Mouse (Mus musculus) embryonic facial prominence, embryonic 12.5 days (tissue): Measurements from ENCODE around the gene Pbrm1. TPM values are rescaled to one million over a fixed set of nuclear protein-coding genes. Genes with fewer than 3 reads are reported as not detected.
A peak's percentile ranks its signal among the peaks of the same experiment; 100 is the strongest.

ENCODE experiments used
- ATAC-seq: fragments of 200-750 bp; cut with Nextera tagmentation; 2 replicates; pipeline ENCODE4 v1.8.0; 2017; ENCODE audit not compliant: insufficient number of reproducible peaks, insufficient read depth, low FRiP score, low TSS enrichment
- H3K27ac ChIP-seq: fragments of 300-500 bp; sonication (generic); 2 replicates; pipeline ENCODE4 v1.5.1; 2016; ENCODE audit warnings: mild to moderate bottlenecking
- H3K27me3 ChIP-seq: fragments of 300-500 bp; sonication (generic); 2 replicates; pipeline ENCODE4 v1.6.1; 2016; ENCODE audit warnings: mild to moderate bottlenecking, moderate library complexity
- H3K36me3 ChIP-seq: fragments of 300-500 bp; sonication (generic); 2 replicates; pipeline ENCODE4 v1.6.1; 2016; ENCODE audit warnings: mild to moderate bottlenecking
- H3K4me1 ChIP-seq: fragments of 300-500 bp; sonication (generic); 2 replicates; pipeline ENCODE4 v1.6.1; 2016
- H3K4me2 ChIP-seq: fragments of 300-500 bp; sonication (generic); replicated peaks from 2 replicates; pipeline ENCODE4 v1.6.1; 2016; ENCODE audit warnings: mild to moderate bottlenecking, moderate library complexity
- H3K4me3 ChIP-seq: fragments of 300-500 bp; sonication (generic); 2 replicates; pipeline ENCODE4 v1.5.1; 2016; ENCODE audit warnings: mild to moderate bottlenecking
- H3K9ac ChIP-seq: fragments of 300-500 bp; sonication (generic); 2 replicates; pipeline ENCODE4 v1.6.1; 2016; ENCODE audit warnings: mild to moderate bottlenecking, moderate library complexity
- H3K9me3 ChIP-seq: fragments of 300-500 bp; sonication (generic); 2 replicates; pipeline ENCODE4 v1.6.1; 2016; ENCODE audit warnings: mild to moderate bottlenecking, moderate library complexity
- WGBS: fragments of 180-500 bp; shearing (Covaris S2); methylation state at CpG from one replicate; pipeline ENCODE4 v1.1.7; 2016; 5-methylcytosine and 5-hydroxymethylcytosine counted together
- polyA plus RNA-seq: library from polyadenylated mRNA; unstranded; fragments of >200 nt; fragmentation: Nextera tagmentation; extraction: Ambion mirVana; gene quantifications from 2 replicates; pipeline ENCODE4 v1.2.1, GENCODE M21; 2016

Pbrm1 gene
- polyA plus RNA-seq, 1 experiment from 2014 or later = 176 TPM

GRCm38 (mm10) chr14:31160196-31161150 is 141.5 kb downstream of the Pbrm1 start:
- Histone ChIP-seq H3K4me3 (no peak overlapping the region), H3K4me2 (no peak overlapping the region), H3K4me1 (no peaks in the 10 kb centered on the region), H3K9me3 (no peaks in the 10 kb centered on the region), H3K36me3 (no peaks in the 10 kb centered on the region), H3K27me3 (no peaks in the 10 kb centered on the region), H3K27ac (no peak overlapping the region), H3K9ac (no peak overlapping the region)
- 75% methylated on average over 27 of the region's 27 CpGs for WGBS
- ATAC-seq = no peak; the same call in 1 of the 2 replicates

GRCm38 (mm10) chr14:31161191-31161590 is 142.3 kb downstream of the Pbrm1 start:
- H3K27me3 ChIP-seq = no peaks in the 10 kb centered on the region
- H3K9me3 ChIP-seq = no peaks in the 10 kb centered on the region
- no peak overlapping the region for H3K4me2 ChIP-seq
- no peak overlapping the region for H3K4me3 ChIP-seq
- peaks cover 1% of the 10 kb centered on the region for H3K4me1 ChIP-seq
- no peaks in the 10 kb centered on the region for H3K36me3 ChIP-seq
- 91% methylated on average over 7 of the region's 7 CpGs for WGBS
- H3K27ac ChIP-seq = no peak overlapping the region
- H3K9ac ChIP-seq = no peak overlapping the region
- no peak for ATAC-seq

- Histone ChIP-seq H3K27me3 (no peaks in the 10 kb centered on the region), H3K4me2 (no peak overlapping the region), H3K4me3 (no peak overlapping the region), H3K9ac (no peak overlapping the region), H3K9me3 (no peaks in the 10 kb centered on the region), H3K4me1 (peaks cover 6% of the 10 kb centered on the region), H3K36me3 (no peaks in the 10 kb centered on the region), H3K27ac (no peak overlapping the region)
- 74% methylated on average over 10 of the region's 10 CpGs for WGBS
- ATAC-seq = no peak
These were observed 142.7 kb downstream of the Pbrm1 start for GRCm38 (mm10) chr14:31161638-31162037.

DNA sequence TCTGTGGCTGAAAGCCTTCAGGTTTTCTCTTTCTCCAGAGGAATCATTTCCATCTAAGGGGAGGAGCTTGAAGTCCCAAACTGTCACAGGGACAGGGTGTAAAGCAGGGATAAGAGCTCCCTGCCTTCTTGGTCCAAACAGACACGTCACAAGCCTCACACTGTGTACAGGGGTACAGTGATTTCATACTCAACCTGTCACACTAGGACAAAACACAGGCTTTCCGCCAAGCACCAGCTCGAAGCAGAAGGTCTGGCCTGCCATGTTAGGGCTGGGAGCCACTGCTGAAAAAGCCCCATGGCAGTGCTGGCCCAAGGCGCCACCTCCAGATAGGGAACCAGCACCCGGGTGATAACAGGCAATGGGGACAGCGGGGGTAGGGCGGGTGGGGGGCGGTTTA is 145.1 kb downstream of the Pbrm1 start:
- Histone ChIP-seq H3K9me3 (no peaks in the 10 kb centered on the region), H3K27ac (no peak overlapping the region), H3K4me2 (no peak overlapping the region), H3K4me1 (peaks cover 9% of the 10 kb centered on the region), H3K4me3 (no peak overlapping the region), H3K36me3 (no peaks in the 10 kb centered on the region), H3K9ac (no peak overlapping the region), H3K27me3 (no peaks in the 10 kb centered on the region)
- ATAC-seq = no peak
- WGBS = 79% methylated on average over 8 of the region's 8 CpGs

- Histone ChIP-seq H3K4me1 (peaks cover 9% of the 10 kb centered on the region), H3K4me3 (no peak overlapping the region), H3K27ac (no peak overlapping the region), H3K27me3 (no peaks in the 10 kb centered on the region), H3K9me3 (no peaks in the 10 kb centered on the region), H3K9ac (no peak overlapping the region), H3K36me3 (0 out of 2 replicates have a peak, but pooled peaks cover 1% of the 10 kb centered on the region), H3K4me2 (no peak overlapping the region)
- ATAC-seq = no peak
- 62% methylated on average over 2 of the region's 2 CpGs for WGBS
These were observed 146.1 kb downstream of the Pbrm1 start for GRCm38 (mm10) chr14:31165010-31165409.

GRCm38 (mm10) chr14:31165458-31165857 is 146.5 kb downstream of the Pbrm1 start:
- Histone ChIP-seq H3K9ac (no peak overlapping the region), H3K27me3 (no peaks in the 10 kb centered on the region), H3K9me3 (no peaks in the 10 kb centered on the region), H3K4me3 (no peak overlapping the region), H3K36me3 (peaks cover 6% of the 10 kb centered on the region), H3K4me2 (no peak overlapping the region), H3K4me1 (peaks cover 9% of the 10 kb centered on the region), H3K27ac (no peak overlapping the region)
- 62% methylated on average over 7 of the region's 7 CpGs for WGBS
- ATAC-seq = no peak

DNA sequence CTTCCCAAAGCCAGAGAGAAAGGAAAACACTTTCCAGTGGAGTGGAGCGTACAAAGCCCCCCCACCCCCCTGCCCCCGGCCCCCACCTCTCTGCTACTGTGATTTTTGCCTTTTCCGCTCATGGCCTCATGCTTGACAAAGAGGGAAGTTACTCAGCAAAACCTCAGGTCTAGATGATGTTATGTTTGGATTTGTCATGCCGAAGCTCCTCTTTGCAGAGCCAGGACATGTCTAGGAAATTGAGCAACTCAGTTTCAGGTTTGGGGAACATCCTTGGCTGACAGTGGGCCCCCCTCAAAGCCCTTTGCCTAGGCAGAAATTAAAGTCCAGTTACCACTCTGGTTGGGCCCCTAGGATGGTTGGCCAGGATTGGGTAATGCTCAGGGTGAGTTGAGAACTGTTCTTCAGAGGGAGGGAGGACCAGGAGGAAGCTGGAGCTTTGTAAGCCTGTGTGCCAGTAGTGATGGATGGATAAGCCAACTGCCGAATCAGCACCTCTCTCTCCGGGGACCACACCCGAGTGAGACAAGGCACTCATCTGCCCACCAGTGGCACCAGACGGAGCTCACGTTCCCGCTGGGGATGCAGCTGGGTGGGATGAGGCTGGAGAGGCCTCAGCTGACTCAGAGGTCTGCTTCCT is 147.2 kb downstream of the Pbrm1 start:
- Histone ChIP-seq H3K4me3 (no peak overlapping the region), H3K9me3 (no peaks in the 10 kb centered on the region), H3K27ac (no peak overlapping the region), H3K9ac (no peak overlapping the region), H3K4me1 (peaks cover 9% of the 10 kb centered on the region), H3K4me2 (no peak overlapping the region), H3K27me3 (no peaks in the 10 kb centered on the region), H3K36me3 (peaks cover 12% of the 10 kb centered on the region)
- ATAC-seq = no peak
- WGBS = 57% methylated on average over 10 of the region's 10 CpGs

DNA sequence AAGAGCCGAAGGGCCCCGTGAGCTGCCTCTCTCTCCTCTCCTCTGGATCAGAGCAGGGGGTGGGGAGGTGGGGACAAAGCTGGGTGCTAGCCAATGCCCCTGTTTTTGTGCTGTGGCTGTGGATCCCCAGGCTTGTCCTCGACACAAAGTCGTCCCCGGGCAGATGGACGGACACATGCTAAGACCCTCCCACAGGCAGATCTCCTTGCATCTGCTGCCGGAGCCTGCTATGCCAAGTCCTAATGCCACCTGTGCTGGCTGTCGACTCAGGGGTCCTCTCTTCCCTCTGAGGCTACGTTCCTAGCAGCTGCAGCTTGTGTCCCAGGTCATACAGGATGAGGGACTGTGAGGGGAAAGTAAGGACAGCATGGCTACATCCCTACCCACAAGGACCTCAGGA is 147.9 kb downstream of the Pbrm1 start:
- peaks cover 9% of the 10 kb centered on the region for H3K4me1 ChIP-seq
- peaks cover 19% of the 10 kb centered on the region for H3K36me3 ChIP-seq
- H3K27ac ChIP-seq = no peak overlapping the region
- H3K4me3 ChIP-seq = 0 out of 2 replicates have a peak overlapping the region, but pooled peaks have one; percentile 13
- no peak overlapping the region for H3K9ac ChIP-seq
- 65% methylated on average over 9 of the region's 9 CpGs for WGBS
- H3K9me3 ChIP-seq = no peaks in the 10 kb centered on the region
- no peaks in the 10 kb centered on the region for H3K27me3 ChIP-seq
- no peak for ATAC-seq
- no peak overlapping the region for H3K4me2 ChIP-seq

DNA sequence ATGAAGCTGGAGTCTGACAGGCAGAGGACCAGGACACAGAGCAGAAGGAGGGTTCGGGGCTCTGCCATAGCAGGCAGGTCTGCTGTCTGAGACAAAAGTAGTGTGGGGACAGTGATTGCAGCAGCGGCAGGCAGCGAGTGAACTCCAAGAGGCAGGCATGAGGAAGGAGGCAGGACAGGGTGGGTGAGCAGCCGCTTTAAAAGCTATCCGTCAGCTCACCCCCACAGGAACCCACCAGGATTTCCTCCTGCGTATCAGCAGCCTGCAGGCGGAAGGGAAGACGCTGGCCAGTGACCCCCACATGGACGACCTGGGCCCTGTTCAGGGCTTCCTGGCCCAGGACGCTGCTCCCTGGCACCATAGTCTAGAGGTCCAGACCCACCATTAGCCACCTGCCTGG is 149.5 kb downstream of the Pbrm1 start, which contains the start of gene Stab1:
TSS of gene Stab1 (minus strand) at position 217 of the 400 bp plus-strand sequence.
- H3K27ac ChIP-seq = peak within 1 kb of the TSS; percentile 36; the same call in 1 of the 2 replicates

DNA sequence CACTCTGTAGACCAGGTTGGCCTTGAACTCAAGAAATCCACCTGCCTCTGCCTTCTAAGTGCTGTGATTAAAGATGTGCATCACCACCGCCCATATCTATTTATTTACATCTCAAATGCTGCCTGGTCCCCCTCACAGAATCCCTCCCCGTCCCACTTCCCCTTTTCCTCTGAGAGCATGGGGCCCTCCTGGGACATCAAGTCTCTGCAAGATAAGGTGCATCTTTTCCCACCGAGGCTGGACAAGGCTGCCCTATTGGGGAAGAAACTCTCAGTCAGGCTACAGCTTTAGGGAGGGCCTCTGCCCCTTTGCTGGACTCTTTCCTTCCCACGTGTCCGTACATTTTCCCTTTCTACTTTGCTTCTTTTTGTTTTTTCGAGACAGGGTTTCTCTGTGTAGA is 150.6 kb downstream of the Pbrm1 start:
- no peak overlapping the region for H3K27ac ChIP-seq
- no peak overlapping the region for H3K4me3 ChIP-seq
- 83% methylated on average over 6 of the region's 6 CpGs for WGBS
- no peak for ATAC-seq
- no peaks in the 10 kb centered on the region for H3K27me3 ChIP-seq
- no peak overlapping the region for H3K4me2 ChIP-seq
- H3K4me1 ChIP-seq = peaks cover 9% of the 10 kb centered on the region
- H3K9ac ChIP-seq = no peak overlapping the region
- no peaks in the 10 kb centered on the region for H3K9me3 ChIP-seq
- H3K36me3 ChIP-seq = peaks cover 46% of the 10 kb centered on the region

More for the DNA sequence above, 149.5 kb downstream of the Pbrm1 start, which contains the start of gene Stab1:
- ATAC-seq = no peak
- Histone ChIP-seq H3K36me3 (peaks cover 35% of the 10 kb centered on the region), H3K9me3 (no peaks in the 10 kb centered on the region), H3K9ac (no peak within 1 kb of the TSS; the same call in 1 of the 2 replicates), H3K4me1 (peaks cover 9% of the 10 kb centered on the region), H3K27me3 (no peaks in the 10 kb centered on the region), H3K4me3 (peak within 1 kb of the TSS; percentile 13; the same call in 1 of the 2 replicates), H3K4me2 (no peak within 1 kb of the TSS)
- 38% methylated on average over 10 of the region's 10 CpGs for WGBS

DNA sequence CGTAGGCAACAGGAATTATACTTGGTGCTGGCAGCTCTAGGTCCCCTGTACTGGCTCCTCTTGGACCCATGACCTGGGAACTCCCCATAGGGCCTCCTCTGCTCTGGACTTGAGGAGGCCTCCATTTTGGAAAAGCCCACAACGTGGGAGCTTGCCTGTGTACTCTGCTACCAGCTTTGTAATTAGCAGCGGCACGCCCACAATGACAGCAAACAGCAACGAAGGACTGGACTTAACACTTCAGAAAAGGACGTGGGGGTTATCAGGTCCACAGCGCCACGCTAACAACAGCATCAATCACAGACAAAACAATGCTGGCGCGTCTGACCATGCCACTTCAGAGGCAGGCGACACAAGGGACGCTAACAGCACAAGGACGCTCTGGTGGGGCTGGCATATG is 152.0 kb downstream of the Pbrm1 start:
- WGBS = 89% methylated on average over 13 of the region's 13 CpGs
- H3K27me3 ChIP-seq = no peaks in the 10 kb centered on the region
- ATAC-seq = no peak
- no peak overlapping the region for H3K9ac ChIP-seq
- H3K9me3 ChIP-seq = no peaks in the 10 kb centered on the region
- H3K4me2 ChIP-seq = no peak overlapping the region
- H3K36me3 ChIP-seq = peaks cover 61% of the 10 kb centered on the region
- peaks cover 9% of the 10 kb centered on the region for H3K4me1 ChIP-seq
- no peak overlapping the region for H3K4me3 ChIP-seq
- H3K27ac ChIP-seq = peak overlapping the region; percentile 20; the same call in 1 of the 2 replicates
